Mouse (Mus musculus): ENCODE results near the gene Cdc27.

GRCm38 (mm10) chr11:104579575-104579974 is 29.2 kb upstream of the Cdc27 start:
- TF ChIP-seq POLR2A (IDR thresholded peaks at IDR 0.05; ENCODE audit: insufficient read depth, low read depth, low read length) (no peak), CTCF (IDR thresholded peaks at IDR 0.05) (no peak)
